Mouse (Mus musculus) gastrocnemius, postnatal 36 days (tissue): ENCODE measurements at regions not wholly inside any gene's neighbourhood (a gene's known extent, or its start where the extent isn't known, plus 50 kb on each side); places are given as distances from the start of the nearest gene placed in this dataset.
"Not testable (repeated sequence)": the region's sequence is repeated elsewhere in the genome, so short reads cannot be mapped to it uniquely, and the experiment has no call there.

ENCODE experiments used
- DNase-seq, 2 experiments: peaks; one replicate each; pipeline ENCODE4 v3.0.0; 2022
- intact Hi-C: fragments of 180-260 bp; cut with DNase I; formaldehyde crosslinking; loops from one replicate; pipeline ENCODE4 v1.15.1; 2025

- intact Hi-C loops, result no loop called here
- no peak for DNase-seq
Measured at GRCm38 (mm10) chr16:73652976-73653690, 758.5 kb downstream of the Robo2 start.

- intact Hi-C loops, result no loop called here
Measured at GRCm38 (mm10) chr16:73647201-73647782, 764.3 kb downstream of the Robo2 start.

GRCm38 (mm10) chr16:73613017-73613416, 798.6 kb downstream of the Robo2 start:
- DNase-seq, result no peak
- intact Hi-C loops, result no loop called here

More at GRCm38 (mm10) chr16:73647201-73647782, 764.3 kb downstream of the Robo2 start:
- peak; percentile 7 to 17 for DNase-seq

GRCm38 (mm10) chr16:73591421-73591820, 820.2 kb downstream of the Robo2 start:
- intact Hi-C loops, result no loop called here
- DNase-seq, result no peak

GRCm38 (mm10) chr16:73561216-73561615, 850.4 kb downstream of the Robo2 start:
- intact Hi-C loops, result no loop called here
- DNase-seq, result no peak

- no peak for DNase-seq
- intact Hi-C loops, result no loop called here
Measured at GRCm38 (mm10) chr16:73556940-73557339, 854.7 kb downstream of the Robo2 start.

- intact Hi-C loops, result no loop called here
- DNase-seq, result no peak
Measured at GRCm38 (mm10) chr16:73543651-73544050, 868.0 kb downstream of the Robo2 start.

- DNase-seq, result no peak
- intact Hi-C loops, result no loop called here
Measured at GRCm38 (mm10) chr16:73538040-73538439, 873.6 kb downstream of the Robo2 start.

GRCm38 (mm10) chr16:73537541-73537940, 874.1 kb downstream of the Robo2 start:
- intact Hi-C loops, result no loop called here
- DNase-seq, result no peak

GRCm38 (mm10) chr16:73530191-73530590, 881.4 kb downstream of the Robo2 start:
- intact Hi-C loops, result no loop called here
- no peak for DNase-seq

GRCm38 (mm10) chr16:73522931-73523330, 888.7 kb downstream of the Robo2 start:
- DNase-seq, intact Hi-C loops: not testable (repeated sequence)

GRCm38 (mm10) chr16:73504759-73505158, 906.9 kb downstream of the Robo2 start:
- DNase-seq, result no peak

GRCm38 (mm10) chr16:73498636-73499208, 912.9 kb downstream of the Robo2 start:
- intact Hi-C loops, result no loop called here
- no peak for DNase-seq

More at GRCm38 (mm10) chr16:73504759-73505158, 906.9 kb downstream of the Robo2 start:
- intact Hi-C loops, result no loop called here

GRCm38 (mm10) chr16:73483214-73483856, 928.3 kb downstream of the Robo2 start:
- intact Hi-C loops, result no loop called here
- no peak for DNase-seq

- intact Hi-C loops, result no loop called here
- DNase-seq, result no peak
Measured at GRCm38 (mm10) chr16:73482176-73482575, 929.4 kb downstream of the Robo2 start.

- intact Hi-C loops, result no loop called here
- DNase-seq, result no peak
Measured at GRCm38 (mm10) chr16:73473502-73473901, 938.1 kb downstream of the Robo2 start.

GRCm38 (mm10) chr16:73471547-73471946, 940.1 kb downstream of the Robo2 start:
- intact Hi-C loops, result no loop called here

GRCm38 (mm10) chr16:73470535-73470934, 941.1 kb downstream of the Robo2 start:
- DNase-seq, result no peak
- intact Hi-C loops, result no loop called here

More at GRCm38 (mm10) chr16:73471547-73471946, 940.1 kb downstream of the Robo2 start:
- DNase-seq, result no peak

GRCm38 (mm10) chr16:73466296-73466695, 945.3 kb downstream of the Robo2 start:
- DNase-seq, result no peak
- intact Hi-C loops, result no loop called here

- intact Hi-C loops, result no loop called here
- DNase-seq, result no peak
Measured at GRCm38 (mm10) chr16:73462516-73462915, 949.1 kb downstream of the Robo2 start.

- DNase-seq, result no peak
- intact Hi-C loops, result no loop called here
Measured at GRCm38 (mm10) chr16:73450634-73451245, 960.9 kb downstream of the Robo2 start.
